Mouse (Mus musculus) ovary, postnatal 36 days (tissue): ENCODE results near the gene Cry1.
A peak's percentile ranks its signal among the peaks of the same experiment; 100 is the strongest.

Source experiments
- DNase-seq: peaks from one replicate; pipeline ENCODE4 v3.0.0; 2022; ENCODE audit warnings: low spot score, mixed read lengths

The Cry1 gene

DNA sequence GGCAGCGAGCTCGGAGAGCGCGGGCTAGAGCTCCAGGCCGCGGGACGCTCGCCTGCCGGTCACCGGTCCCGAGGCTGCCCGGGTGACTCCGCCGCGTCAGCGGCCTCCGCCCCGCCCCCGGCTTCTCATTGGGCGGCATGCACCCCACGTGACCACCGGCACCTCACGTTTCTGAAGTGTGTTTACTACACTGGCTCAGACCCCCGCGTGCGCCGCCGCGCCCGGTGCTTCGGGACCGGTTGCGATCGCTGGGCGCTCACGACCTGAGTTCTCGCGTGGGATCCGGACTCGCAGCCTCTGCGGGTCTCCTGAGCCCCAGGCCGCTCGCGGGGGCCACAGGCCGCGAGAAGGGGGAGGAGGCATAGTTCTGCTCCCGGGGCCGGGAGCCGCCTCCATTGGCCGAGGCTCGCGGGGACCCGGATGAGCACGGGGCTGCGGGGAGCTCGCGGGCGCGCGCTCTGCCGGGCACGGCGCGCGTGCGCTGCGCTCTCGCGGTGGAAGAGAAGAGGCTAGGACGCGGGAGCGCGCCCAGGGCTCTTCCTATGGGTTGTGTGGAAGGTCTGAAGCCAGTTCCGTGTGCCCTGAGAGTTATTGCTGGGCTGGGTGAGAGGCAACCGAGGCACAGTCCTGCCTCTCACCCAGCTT, at the start of gene Cry1:
Cry1 (minus strand) TSS at position 101 of the 645 bp plus-strand sequence.
- peak; percentile 97 for DNase-seq

DNA sequence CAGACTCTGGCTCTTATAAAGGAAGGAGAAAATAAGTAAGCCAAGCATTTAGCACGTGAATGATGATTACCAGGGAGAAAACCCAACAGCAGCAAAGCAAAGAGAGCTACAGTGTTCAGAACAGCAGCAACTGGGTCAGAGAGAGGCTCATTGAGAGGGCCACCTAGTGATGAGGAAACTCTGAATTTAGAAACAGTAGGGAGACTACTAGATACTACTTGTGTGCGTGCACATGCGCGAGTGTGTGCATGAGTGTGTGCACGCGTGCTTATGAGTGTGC, 36.8 kb upstream of the Cry1 start:
- no peak for DNase-seq

DNA sequence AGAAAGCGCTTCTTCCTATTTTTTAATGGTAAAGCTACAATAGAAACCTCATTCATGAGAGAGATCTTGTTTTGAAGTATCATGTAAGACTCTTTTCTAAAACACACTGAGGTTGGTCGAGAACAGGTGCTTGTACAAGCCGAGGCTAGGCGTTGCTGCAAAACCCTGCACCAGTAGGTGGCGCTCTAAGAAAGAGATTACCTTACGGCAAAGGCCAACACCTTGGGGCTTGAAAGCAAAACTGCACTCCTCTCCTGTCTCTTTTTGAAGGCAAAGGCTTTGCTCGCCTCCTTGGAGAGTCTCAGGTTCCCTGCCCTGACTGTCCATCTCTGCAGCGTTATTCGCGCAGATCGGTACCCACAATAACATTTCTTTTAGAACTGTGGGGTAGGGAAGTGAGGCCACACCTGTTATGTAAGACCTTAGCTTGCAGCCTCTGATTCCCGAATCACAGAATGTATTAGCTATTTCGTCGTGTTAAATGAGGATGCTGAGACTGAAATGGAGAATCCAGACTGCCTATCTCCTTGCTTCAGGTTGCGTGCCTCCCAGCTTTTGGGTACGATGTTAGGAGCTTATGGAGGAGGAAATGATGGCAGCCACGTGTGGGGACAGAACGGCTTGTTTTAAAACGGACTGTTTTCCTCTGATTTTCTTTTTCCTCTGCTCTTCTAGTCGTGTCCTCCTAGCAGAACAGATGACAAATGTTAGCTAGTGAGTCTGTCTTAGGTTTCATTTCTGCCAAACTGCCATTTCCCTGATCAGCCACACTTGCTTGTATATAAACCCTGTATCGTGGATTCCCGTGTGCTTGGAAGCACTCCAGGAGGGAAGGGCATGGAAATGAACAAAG, 36.3 kb upstream of the Cry1 start:
- peak; percentile 71 for DNase-seq

DNA sequence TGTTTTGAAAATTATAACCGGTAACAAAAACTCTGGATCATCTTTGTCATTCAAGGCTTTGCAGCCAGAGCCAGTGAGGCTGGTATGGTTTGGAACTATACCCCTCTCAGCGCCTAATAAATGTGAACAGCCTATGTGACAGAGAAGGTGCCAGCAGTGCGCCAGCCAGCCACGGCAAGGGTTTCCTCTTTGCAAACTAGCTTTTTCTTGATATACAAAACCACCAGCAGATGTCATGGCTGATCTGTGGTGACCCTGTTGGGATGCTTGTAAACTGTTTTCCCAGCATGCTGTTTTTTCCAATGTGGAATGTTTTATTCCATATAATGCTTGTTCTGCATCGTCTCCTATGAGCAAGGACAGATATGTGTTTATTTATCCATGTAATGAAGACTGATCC, 30.0 kb upstream of the Cry1 start:
- no peak for DNase-seq

DNA sequence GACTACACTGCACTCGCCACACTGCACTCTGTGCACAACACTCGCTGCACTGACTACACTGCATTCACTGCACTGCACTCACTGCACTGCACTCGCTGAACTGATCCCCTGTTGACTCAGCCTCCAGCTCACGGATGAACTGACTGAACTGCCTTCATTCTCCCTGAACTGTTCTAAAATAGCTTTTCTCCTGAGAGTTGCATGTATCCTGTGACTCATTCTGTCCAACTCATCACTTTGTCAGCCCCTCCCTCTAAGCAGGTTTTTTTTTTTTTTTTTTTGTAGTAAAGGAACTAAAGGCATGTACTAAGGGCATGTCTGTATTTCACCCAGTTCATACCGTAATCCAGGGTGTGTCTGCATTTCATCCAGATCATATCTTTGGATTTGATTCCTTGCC, 26.8 kb upstream of the Cry1 start:
- no peak for DNase-seq

DNA sequence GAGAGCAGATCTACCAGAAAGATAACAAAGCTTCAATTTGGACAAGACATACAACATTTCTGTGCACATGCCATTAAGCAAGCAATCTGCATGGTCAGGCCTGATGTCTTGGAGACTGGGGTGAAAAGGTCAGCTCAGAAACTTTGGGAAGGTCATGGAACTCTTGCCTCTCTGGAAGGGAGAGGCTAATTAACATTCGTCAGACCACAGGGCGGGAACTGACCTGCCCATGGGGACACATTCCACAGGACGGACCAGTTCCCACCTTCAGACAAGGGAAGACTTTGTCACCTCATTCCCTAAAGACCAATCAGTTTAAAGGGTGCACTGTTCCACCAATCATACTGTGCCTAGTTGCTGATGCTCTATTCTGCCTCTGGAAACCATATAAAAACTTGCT, 25.3 kb upstream of the Cry1 start:
- DNase-seq = no peak

DNA sequence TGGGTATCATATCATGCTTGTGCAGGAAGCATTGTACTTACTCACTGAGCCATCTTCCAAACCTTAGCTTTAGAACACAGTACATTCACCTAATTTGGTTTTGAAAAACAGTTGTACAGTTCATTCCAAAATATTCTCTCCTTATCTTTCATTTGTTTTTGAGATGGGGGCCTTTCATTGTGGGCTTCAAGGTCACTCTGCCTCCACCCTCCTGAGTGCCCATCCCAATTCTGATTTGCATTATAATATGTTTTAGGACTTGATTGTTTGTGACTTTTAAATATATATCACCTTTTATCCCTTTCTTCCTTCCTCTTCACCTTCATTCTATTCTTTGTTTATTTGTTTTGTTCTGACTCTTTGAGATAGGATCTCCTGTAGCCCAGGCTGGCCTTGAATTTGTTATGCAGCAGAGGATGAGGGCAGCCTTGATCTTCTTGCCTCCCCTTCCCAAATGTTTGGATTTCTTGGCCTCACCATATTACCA, 24.3 kb upstream of the Cry1 start:
- DNase-seq = no peak

DNA sequence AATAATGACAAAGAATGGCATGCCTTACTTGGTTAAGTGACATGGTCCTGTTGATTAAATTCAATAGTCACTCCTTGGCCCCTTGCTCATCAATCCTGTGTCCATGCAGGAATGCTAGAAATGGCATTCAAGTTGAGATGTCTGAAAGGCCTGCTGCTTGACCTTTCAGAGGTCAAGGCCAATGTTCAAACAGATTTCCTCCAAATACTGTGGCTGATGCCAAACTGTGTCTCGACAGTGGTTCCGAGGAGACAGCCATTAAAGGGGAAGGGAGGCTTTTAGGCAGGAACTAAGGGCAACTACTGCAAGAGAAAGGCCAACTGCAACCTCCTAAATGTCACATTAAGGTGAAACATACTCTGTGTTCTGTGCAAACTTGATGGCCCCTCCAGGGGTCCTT, 20.5 kb upstream of the Cry1 start:
- DNase-seq = no peak

DNA sequence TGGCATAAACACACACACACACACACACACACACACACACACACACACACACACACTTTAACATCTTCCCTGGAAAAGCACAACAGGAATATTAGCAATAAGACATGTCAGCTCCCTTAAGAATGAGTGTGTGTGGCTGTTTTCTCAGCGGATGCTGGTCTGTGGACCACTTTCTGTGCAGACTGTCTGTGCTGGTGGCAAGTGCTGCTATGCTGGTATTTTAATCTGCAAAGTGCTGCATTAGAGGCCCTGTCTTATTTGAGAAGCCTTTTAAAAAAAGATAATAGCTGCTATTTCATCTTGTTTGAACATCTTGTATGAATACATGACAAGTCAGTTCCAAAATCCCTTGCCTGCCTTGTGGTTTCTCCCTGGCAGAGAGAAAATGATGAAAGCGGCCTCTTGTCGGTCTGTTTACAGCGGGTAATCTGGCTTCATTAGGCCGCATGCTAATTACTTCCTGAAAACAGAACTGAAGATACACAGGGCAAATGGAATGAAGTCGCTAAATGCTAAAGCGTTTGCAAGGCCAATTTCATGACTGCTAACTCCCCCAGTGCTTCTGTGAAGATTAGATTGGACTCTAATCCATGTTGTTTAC, 19.5 kb upstream of the Cry1 start:
- no peak for DNase-seq

DNA sequence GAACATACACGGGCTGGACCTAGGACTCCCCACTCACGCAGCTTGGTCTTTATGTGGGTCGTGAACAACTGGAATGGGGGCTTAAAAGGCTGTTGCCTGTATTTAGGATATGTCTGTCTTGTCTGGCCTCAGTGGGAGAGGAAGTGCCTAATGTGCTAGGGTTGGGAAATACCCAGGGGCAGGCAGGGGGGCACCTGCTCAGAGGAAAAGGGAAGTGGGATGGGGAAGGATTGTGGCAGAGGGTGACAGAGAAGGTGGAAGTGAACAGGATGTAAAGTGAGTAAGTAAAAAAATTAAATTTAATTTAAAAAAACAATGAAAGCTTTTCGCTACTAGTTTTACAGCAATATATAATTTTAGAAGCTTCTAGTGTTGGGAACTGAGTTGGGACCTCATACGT, 9.7 kb upstream of the Cry1 start:
- DNase-seq = no peak

DNA sequence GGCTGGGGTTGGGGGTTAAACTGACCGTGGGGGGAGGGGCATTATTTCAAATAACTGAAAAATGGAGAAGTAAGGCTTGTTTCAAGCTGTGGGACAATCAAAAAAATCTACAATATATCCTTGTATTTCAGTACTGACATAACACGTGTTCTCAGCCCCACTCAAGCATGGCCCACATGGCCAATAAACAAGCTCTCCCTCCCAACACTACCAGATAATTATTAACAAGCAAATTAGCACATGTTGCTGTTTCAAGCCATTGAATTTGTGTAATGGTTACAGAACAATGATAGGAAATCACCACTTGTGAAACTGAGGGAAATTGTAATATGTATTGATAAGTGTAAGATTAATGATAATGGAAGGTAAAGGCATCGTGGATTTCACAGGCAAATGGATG, 8.5 kb upstream of the Cry1 start:
- DNase-seq = no peak

DNA sequence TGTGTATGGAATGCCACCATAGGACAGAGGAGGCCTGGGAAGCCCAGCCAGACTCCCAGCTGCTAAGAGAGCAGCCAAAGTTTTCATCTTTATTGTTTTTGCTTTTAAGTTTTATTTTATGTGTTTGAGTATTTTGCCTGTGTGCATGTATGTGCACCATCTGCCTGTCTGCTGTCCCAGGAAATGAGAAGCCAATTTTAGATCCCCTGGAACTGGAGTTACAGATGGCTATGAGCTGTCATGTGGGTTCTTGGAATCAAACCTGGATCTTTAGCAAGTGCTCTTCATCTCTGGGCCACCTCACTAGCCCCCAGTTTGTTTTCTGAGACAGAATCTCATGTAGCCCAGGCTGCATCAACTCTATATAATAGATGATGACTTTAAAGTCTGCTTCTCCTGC, 5.8 kb upstream of the Cry1 start:
- DNase-seq = no peak

DNA sequence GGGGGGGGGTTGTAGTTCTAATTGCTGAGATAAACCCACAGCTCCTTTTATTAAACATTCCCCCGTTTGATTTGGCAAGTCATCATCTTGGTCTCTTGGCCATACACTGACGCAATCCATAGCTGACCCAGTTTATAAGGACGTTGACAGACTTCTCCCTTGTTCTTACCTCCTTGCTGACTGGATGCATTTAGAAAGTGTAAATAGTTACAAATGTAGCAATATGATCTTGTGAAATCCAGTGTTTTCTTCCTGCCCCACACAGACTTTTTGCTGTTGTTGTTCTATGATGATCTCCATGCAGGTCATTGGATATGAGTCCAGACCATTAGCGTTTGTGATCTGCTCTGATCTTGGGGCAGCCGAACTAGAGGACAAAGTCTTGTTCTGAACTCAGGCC, 5.1 kb upstream of the Cry1 start:
- no peak for DNase-seq

DNA sequence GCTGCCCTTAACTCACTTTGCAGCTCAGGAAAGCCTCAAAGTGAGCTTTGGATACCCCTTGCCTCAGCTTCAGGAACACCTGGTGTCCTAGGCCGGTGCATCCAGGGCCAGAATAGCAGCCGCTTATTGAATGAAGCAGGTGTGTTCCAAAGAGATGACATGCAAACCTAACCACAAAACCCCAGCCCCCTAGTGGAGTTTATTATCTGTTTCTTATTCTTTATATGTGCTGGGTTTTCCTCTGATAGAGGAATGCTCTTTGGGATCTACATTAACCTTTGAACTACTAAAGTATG, 1.6 kb upstream of the Cry1 start:
- no peak for DNase-seq

DNA sequence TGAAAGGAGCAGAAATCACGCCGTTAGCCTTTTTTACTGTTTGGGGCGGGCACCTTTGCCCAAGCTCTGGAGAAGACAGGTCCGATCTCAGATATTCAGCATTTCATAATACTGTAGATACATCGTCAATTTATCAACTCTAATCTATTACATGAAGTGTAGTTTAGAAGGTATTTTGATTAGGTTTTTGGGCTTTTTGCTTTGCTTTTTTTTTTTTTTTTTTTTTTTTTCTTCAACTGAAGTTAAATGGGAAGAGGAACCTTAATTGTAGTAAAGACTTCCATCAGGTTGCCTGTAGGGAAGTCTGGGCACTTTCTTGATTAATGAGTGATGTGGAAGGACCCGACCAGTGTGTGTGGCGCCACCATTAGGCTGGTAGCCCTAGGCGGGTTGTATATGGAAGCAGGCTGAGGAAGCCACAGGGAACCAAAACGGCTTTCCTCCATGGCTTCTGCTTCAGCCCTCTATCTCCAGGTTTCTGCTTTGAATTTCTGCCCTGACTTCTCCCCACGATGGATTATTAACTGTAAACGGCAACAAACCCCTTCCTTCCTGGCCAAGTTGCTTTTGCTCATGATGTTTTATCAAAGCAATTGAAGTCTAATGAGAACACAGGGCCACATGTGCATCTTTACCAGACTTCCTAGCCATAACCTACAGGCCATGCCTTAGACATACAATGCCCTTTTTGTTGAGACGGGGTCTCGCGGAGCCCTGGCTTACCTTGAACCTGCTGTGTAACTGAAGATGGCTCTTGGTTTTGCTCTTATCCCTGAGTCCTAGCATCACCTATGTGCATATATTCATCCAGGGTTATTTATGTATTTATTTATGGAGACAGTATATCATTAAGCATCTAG, 1.0 kb upstream of the Cry1 start:
- peak; percentile 12 for DNase-seq

DNA sequence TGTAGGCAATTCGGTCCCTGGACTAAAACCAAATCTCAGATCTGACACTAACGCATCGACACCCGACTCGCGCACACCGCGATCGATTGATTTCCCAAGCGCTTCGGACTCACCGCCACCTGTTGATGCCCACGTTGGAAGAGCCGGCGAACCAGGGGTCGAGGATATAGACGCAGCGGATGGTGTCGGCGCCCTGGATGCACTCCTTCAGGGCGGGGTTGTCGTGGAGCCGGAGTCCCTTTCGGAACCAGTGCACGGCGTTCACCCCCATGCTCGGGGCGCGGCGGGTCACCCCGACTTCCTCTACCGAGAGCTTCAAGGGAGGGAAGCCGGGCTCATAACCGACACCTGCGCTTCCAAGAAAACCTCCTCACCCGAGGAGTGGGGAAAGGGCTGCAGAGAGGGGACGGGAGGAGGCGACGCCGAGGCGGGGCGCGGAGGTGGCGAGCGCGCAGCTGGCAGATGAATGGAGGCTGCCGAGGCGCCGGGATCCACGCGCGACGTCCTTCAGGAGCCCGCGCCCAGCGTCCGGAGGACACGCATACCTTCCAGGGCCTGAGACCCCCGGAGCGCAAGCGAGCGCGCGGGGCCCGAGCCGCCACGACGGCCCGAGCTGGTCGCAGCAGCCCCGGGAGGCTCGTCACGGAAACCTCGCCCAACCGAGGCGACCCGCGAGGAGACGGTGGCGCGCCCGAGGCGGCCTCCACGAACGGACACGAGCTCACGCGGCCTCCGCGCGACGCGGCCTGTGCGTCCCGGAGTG, 482 bp downstream of the Cry1 start:
- DNase-seq = peak; percentile 44

DNA sequence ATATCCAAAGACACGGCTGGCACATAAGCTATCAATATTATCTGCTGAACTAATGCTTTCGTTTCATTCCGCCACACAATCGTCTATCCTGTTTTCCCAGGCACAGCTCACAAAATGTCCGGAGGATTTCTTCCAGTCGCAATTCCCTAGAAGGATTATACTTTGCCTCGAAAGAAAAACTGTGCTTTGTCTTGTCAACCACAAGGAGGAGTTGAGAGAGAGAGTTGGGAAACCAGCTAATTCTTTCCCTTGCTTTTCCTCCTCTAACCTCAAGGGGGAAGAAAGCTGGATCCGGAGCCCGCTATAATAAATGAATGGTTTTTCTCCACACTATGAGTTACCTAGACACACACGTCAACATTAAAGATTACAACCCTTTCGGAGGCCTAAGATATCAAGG, 1.2 kb downstream of the Cry1 start:
- peak; percentile 8 for DNase-seq

DNA sequence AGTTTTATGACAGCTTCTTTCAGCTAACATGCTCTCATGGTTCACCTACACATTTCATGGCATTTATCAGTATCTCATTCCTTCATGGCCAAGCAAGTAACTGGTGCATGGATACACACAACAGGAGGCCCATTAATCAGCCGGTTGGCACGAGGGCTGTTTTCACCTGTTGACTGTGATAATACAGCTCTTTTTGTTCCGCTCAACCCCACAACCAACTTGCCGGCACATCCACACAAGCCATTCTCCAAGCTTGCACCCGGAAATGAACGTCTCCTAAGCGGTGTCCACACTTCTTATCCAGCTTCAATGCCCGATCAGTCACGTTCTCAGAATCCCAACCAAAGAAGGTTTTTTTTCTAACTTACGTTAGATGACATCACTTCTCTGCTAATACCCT, 2.1 kb downstream of the Cry1 start:
- no peak for DNase-seq

DNA sequence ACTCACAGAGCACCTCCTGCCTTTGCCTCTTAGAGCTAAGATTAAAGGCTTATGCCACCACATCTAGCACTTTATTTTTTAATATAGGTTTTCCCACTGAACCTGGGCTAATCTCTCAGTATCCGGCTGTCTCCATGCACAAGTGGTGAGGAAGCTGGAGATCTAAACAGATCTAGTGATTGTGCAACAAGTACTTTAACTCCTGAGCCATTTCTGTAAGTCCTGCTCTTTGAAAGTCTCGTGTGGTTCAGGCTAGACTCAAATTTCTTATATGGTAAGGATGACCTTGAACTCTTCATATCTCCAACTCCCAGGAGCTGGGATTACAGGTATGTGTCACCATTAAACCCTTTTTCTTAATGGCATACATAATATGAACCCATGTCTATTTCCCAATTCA, 8.2 kb downstream of the Cry1 start:
- DNase-seq = no peak

DNA sequence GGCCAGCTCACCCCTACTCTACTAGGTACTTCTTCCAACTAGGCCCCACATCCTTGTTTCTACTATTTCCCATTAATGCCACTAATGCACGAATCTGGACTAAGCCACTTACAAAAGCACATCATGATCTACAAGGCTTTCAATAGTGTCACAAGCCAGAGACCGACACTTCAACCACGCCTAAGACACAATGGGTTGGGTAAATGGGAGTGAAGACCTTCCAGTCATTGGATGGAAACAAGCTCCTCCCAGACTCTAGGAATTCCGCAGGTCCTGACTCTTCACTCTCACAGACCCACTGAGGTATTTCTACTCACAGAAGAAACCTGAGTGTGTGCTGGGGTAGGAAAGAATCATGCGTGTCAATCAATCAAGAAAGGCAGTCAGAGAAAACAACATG, 19.6 kb downstream of the Cry1 start:
- DNase-seq = no peak

DNA sequence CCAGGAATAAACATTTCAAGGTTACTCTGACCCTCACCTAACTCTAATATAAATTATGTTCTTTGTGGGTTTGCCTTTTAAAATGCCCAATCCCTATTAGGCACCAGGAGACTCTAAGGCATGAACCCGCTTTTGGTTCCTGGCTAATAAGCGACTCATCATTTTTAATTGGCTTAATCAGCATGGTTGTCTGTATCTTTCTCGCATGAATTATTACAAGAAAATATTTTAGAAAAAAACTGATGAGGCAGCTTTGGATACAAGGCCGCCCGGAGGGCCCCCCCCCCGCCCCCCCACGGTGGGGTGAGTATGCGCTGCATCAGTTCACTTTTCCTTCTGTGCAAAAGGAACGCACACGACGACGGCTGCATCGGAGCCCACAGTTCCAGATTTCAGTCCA, 20.1 kb downstream of the Cry1 start:
- DNase-seq = no peak

DNA sequence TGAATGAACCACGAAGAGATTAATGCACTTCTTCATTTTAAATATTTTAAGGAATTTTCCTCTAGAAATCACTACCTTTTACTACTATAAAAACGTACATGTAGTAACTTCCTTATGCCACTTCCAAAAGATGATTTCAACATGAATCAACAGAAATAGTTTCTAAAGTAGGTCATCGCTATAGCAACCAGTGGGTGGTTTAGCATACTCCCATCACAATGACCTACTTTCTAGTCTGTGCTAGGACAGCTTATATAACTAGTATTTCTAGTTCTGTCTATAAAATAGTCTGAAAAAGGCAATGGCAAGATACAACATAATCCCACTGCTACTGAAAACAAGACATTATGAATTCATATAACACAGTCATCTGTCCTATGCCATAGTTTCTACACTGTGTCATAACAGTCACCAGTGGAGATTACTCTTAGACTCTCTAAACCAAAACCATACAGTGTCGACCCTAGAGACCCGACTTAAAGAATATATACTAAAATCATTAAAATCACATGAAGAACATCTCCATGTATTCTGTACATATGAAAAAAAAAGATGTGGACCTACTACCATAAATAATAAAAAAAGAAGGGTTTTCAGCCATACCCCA, 23.0 kb downstream of the Cry1 start:
- DNase-seq = no peak
